Mouse (Mus musculus): ENCODE data around the gene Epha10.

Epha10 gene

GRCm38 (mm10) chr4:124880599-124880998, at the start of gene Epha10:
Epha10 (plus strand) TSS chr4:124880899.
- DNase-seq (ENCODE audit: low spot score in 2 of 2), result no peak

- DNase-seq (ENCODE audit: low spot score in 2 of 2), result no peak
Measured at GRCm38 (mm10) chr4:124832796-124833195, 47.9 kb upstream of the Epha10 start.

GRCm38 (mm10) chr4:124838035-124838700, 42.5 kb upstream of the Epha10 start:
- DNase-seq (ENCODE audit: low spot score in 2 of 2), result no peak

- DNase-seq (ENCODE audit: low spot score in 2 of 2), result no peak
Measured at GRCm38 (mm10) chr4:124840998-124841397, 39.7 kb upstream of the Epha10 start.

GRCm38 (mm10) chr4:124843493-124843892, 37.2 kb upstream of the Epha10 start:
- no peak for DNase-seq (ENCODE audit: low spot score in 2 of 2)

GRCm38 (mm10) chr4:124847573-124847972, 33.1 kb upstream of the Epha10 start:
- peak; percentile 77 to 81 for DNase-seq (ENCODE audit: low spot score in 2 of 2)

GRCm38 (mm10) chr4:124849631-124850260, 31.0 kb upstream of the Epha10 start:
- DNase-seq (ENCODE audit: low spot score in 2 of 2), result peak; percentile 72 to 83

- peak; percentile 90 to 94 for DNase-seq (ENCODE audit: low spot score in 2 of 2)
Measured at GRCm38 (mm10) chr4:124850261-124850913, 30.3 kb upstream of the Epha10 start, which contains the start of gene Yrdc. Yrdc (plus strand) TSS chr4:124850679.

GRCm38 (mm10) chr4:124850933-124851658, 29.6 kb upstream of the Epha10 start, which contains the start of gene 1110065P20Rik:
1110065P20Rik (minus strand) TSS chr4:124851196.
- DNase-seq (ENCODE audit: low spot score in 2 of 2), result peak; percentile 70 to 75

- no peak for DNase-seq (ENCODE audit: low spot score in 2 of 2)
Measured at GRCm38 (mm10) chr4:124856294-124856693, 24.4 kb upstream of the Epha10 start.

- no peak for DNase-seq (ENCODE audit: low spot score in 2 of 2)
Measured at GRCm38 (mm10) chr4:124858370-124858769, 22.3 kb upstream of the Epha10 start.

- DNase-seq (ENCODE audit: low spot score in 2 of 2), result no peak
Measured at GRCm38 (mm10) chr4:124860446-124860845, 20.3 kb upstream of the Epha10 start.

GRCm38 (mm10) chr4:124861283-124862188, 19.2 kb upstream of the Epha10 start, which contains the start of gene Maneal:
Maneal (minus strand) TSS chr4:124862171.
- DNase-seq (ENCODE audit: low spot score in 2 of 2), result no peak

- no peak for DNase-seq (ENCODE audit: low spot score in 2 of 2)
Measured at GRCm38 (mm10) chr4:124872719-124873118, 8.0 kb upstream of the Epha10 start.

- peak; percentile 82 to 87 for DNase-seq (ENCODE audit: low spot score in 2 of 2)
Measured at GRCm38 (mm10) chr4:124881341-124881908, 726 bp downstream of the Epha10 start.

- peak in 1 of 2 experiments; percentile 45 for DNase-seq (ENCODE audit: low spot score in 2 of 2)
Measured at GRCm38 (mm10) chr4:124882151-124882729, 1.5 kb downstream of the Epha10 start.

- DNase-seq (ENCODE audit: low spot score in 2 of 2), result no peak
Measured at GRCm38 (mm10) chr4:124888702-124889101, 8.0 kb downstream of the Epha10 start.

- no peak for DNase-seq (ENCODE audit: low spot score in 2 of 2)
Measured at GRCm38 (mm10) chr4:124889935-124890334, 9.2 kb downstream of the Epha10 start.

GRCm38 (mm10) chr4:124890831-124891230, 10.1 kb downstream of the Epha10 start:
- DNase-seq (ENCODE audit: low spot score in 2 of 2), result no peak

GRCm38 (mm10) chr4:124893769-124894168, 13.1 kb downstream of the Epha10 start:
- DNase-seq (ENCODE audit: low spot score in 2 of 2), result no peak

Measured in frontal cortex, postnatal 10 days (tissue).